Mouse (Mus musculus): ENCODE measurements at regions not wholly inside any gene's neighbourhood (a gene's known extent, or its start where the extent isn't known, plus 50 kb on each side); places are given as distances from the start of the nearest gene placed in this dataset.

GRCm38 (mm10) chr1:151105251-151105650, 77.1 kb upstream of the Gm47985 start:
- no peak for DNase-seq (ENCODE audit: low spot score)
- no peaks in the 10 kb centered on the region for H3K36me3 ChIP-seq (ENCODE audit: control insufficient read depth, insufficient read depth, low read length)
- no peak for ATAC-seq (replicated peaks; ENCODE audit: low FRiP score)
- H3K4me3 ChIP-seq (ENCODE audit: low read depth, low read length): no peak overlapping the region
- no peak overlapping the region for H3K9ac ChIP-seq (ENCODE audit: low read length)
- no peaks in the 10 kb centered on the region for H3K4me1 ChIP-seq (replicated peaks; ENCODE audit: control insufficient read depth, insufficient read depth, low read length)
- 79% methylated on average over 3 of the region's 3 CpGs for WGBS
- H3K27me3 ChIP-seq (ENCODE audit: control insufficient read depth, insufficient read depth, low read length): no peaks in the 10 kb centered on the region
- H3K27ac ChIP-seq (ENCODE audit: low read depth, low read length): no peak overlapping the region
- H3K9me3 ChIP-seq (ENCODE audit: control insufficient read depth, low read length): no peaks in the 10 kb centered on the region
- H3K4me2 ChIP-seq (ENCODE audit: low read depth, low read length, severe bottlenecking): no peak overlapping the region

GRCm38 (mm10) chr1:151107401-151107800, 74.9 kb upstream of the Gm47985 start:
- 74% methylated on average over 3 of the region's 3 CpGs for WGBS
- Histone ChIP-seq H3K36me3 (ENCODE audit: control insufficient read depth, insufficient read depth, low read length) (no peaks in the 10 kb centered on the region), H3K4me2 (ENCODE audit: low read depth, low read length, severe bottlenecking) (no peak overlapping the region), H3K4me3 (ENCODE audit: low read depth, low read length) (no peak overlapping the region), H3K4me1 (replicated peaks; ENCODE audit: control insufficient read depth, insufficient read depth, low read length) (no peaks in the 10 kb centered on the region), H3K9ac (ENCODE audit: low read length) (no peak overlapping the region), H3K9me3 (ENCODE audit: control insufficient read depth, low read length) (no peaks in the 10 kb centered on the region), H3K27me3 (ENCODE audit: control insufficient read depth, insufficient read depth, low read length) (no peaks in the 10 kb centered on the region), H3K27ac (ENCODE audit: low read depth, low read length) (no peak overlapping the region)
- ATAC-seq (replicated peaks; ENCODE audit: low FRiP score) (no peak), DNase-seq (ENCODE audit: low spot score) (no peak)

- WGBS: 93% methylated on average over 2 of the region's 2 CpGs
- no peak for DNase-seq (ENCODE audit: low spot score)
- H3K9ac ChIP-seq (ENCODE audit: low read length): no peak overlapping the region
Observed at GRCm38 (mm10) chr1:151109333-151109732, 73.0 kb upstream of the Gm47985 start.

GRCm38 (mm10) chr1:151110412-151110811, 71.9 kb upstream of the Gm47985 start:
- ATAC-seq (replicated peaks; ENCODE audit: low FRiP score): no peak
- no peak for DNase-seq (ENCODE audit: low spot score)
- H3K9ac ChIP-seq (ENCODE audit: low read length): no peak overlapping the region
- no peak overlapping the region for H3K27ac ChIP-seq (ENCODE audit: low read depth, low read length)
- 73% methylated on average over 4 of the region's 4 CpGs for WGBS
- H3K4me1 ChIP-seq (replicated peaks; ENCODE audit: control insufficient read depth, insufficient read depth, low read length): no peaks in the 10 kb centered on the region
- no peaks in the 10 kb centered on the region for H3K27me3 ChIP-seq (ENCODE audit: control insufficient read depth, insufficient read depth, low read length)
- no peaks in the 10 kb centered on the region for H3K9me3 ChIP-seq (ENCODE audit: control insufficient read depth, low read length)
- H3K4me3 ChIP-seq (ENCODE audit: low read depth, low read length): no peak overlapping the region
- H3K36me3 ChIP-seq (ENCODE audit: control insufficient read depth, insufficient read depth, low read length): no peaks in the 10 kb centered on the region
- H3K4me2 ChIP-seq (ENCODE audit: low read depth, low read length, severe bottlenecking): no peak overlapping the region

More at GRCm38 (mm10) chr1:151109333-151109732, 73.0 kb upstream of the Gm47985 start:
- Histone ChIP-seq H3K27me3 (ENCODE audit: control insufficient read depth, insufficient read depth, low read length) (no peaks in the 10 kb centered on the region), H3K4me2 (ENCODE audit: low read depth, low read length, severe bottlenecking) (no peak overlapping the region), H3K27ac (ENCODE audit: low read depth, low read length) (no peak overlapping the region), H3K36me3 (ENCODE audit: control insufficient read depth, insufficient read depth, low read length) (no peaks in the 10 kb centered on the region), H3K9me3 (ENCODE audit: control insufficient read depth, low read length) (no peaks in the 10 kb centered on the region), H3K4me1 (replicated peaks; ENCODE audit: control insufficient read depth, insufficient read depth, low read length) (no peaks in the 10 kb centered on the region), H3K4me3 (ENCODE audit: low read depth, low read length) (no peak overlapping the region)
- no peak for ATAC-seq (replicated peaks; ENCODE audit: low FRiP score)

GRCm38 (mm10) chr1:151111683-151112082, 70.7 kb upstream of the Gm47985 start:
- Histone ChIP-seq H3K27ac (ENCODE audit: low read depth, low read length) (no peak overlapping the region), H3K4me3 (ENCODE audit: low read depth, low read length) (no peak overlapping the region), H3K36me3 (ENCODE audit: control insufficient read depth, insufficient read depth, low read length) (no peaks in the 10 kb centered on the region), H3K4me2 (ENCODE audit: low read depth, low read length, severe bottlenecking) (no peak overlapping the region), H3K27me3 (ENCODE audit: control insufficient read depth, insufficient read depth, low read length) (no peaks in the 10 kb centered on the region), H3K4me1 (replicated peaks; ENCODE audit: control insufficient read depth, insufficient read depth, low read length) (no peaks in the 10 kb centered on the region), H3K9ac (ENCODE audit: low read length) (no peak overlapping the region), H3K9me3 (ENCODE audit: control insufficient read depth, low read length) (no peaks in the 10 kb centered on the region)
- ATAC-seq (replicated peaks; ENCODE audit: low FRiP score): no peak
- no peak for DNase-seq (ENCODE audit: low spot score)
- 77% methylated on average over 6 of the region's 6 CpGs for WGBS

GRCm38 (mm10) chr1:151112390-151112789, 69.9 kb upstream of the Gm47985 start:
- Histone ChIP-seq H3K27me3 (ENCODE audit: control insufficient read depth, insufficient read depth, low read length) (no peaks in the 10 kb centered on the region), H3K9me3 (ENCODE audit: control insufficient read depth, low read length) (no peaks in the 10 kb centered on the region), H3K4me1 (replicated peaks; ENCODE audit: control insufficient read depth, insufficient read depth, low read length) (no peaks in the 10 kb centered on the region), H3K36me3 (ENCODE audit: control insufficient read depth, insufficient read depth, low read length) (no peaks in the 10 kb centered on the region), H3K4me2 (ENCODE audit: low read depth, low read length, severe bottlenecking) (no peak overlapping the region), H3K27ac (ENCODE audit: low read depth, low read length) (no peak overlapping the region), H3K9ac (ENCODE audit: low read length) (no peak overlapping the region), H3K4me3 (ENCODE audit: low read depth, low read length) (no peak overlapping the region)
- 49% methylated on average over 2 of the region's 2 CpGs for WGBS
- ATAC-seq (replicated peaks; ENCODE audit: low FRiP score): no peak
- no peak for DNase-seq (ENCODE audit: low spot score)

GRCm38 (mm10) chr1:151113199-151113598, 69.1 kb upstream of the Gm47985 start:
- no peaks in the 10 kb centered on the region for H3K27me3 ChIP-seq (ENCODE audit: control insufficient read depth, insufficient read depth, low read length)
- ATAC-seq (replicated peaks; ENCODE audit: low FRiP score): no peak
- H3K9me3 ChIP-seq (ENCODE audit: control insufficient read depth, low read length): no peaks in the 10 kb centered on the region
- no peak for DNase-seq (ENCODE audit: low spot score)
- H3K36me3 ChIP-seq (ENCODE audit: control insufficient read depth, insufficient read depth, low read length): no peaks in the 10 kb centered on the region
- no peak overlapping the region for H3K27ac ChIP-seq (ENCODE audit: low read depth, low read length)
- 84% methylated on average over 2 of the region's 2 CpGs for WGBS
- H3K4me3 ChIP-seq (ENCODE audit: low read depth, low read length): no peak overlapping the region
- H3K4me2 ChIP-seq (ENCODE audit: low read depth, low read length, severe bottlenecking): no peak overlapping the region
- H3K9ac ChIP-seq (ENCODE audit: low read length): no peak overlapping the region
- H3K4me1 ChIP-seq (replicated peaks; ENCODE audit: control insufficient read depth, insufficient read depth, low read length): no peaks in the 10 kb centered on the region

- no peak overlapping the region for H3K4me2 ChIP-seq (ENCODE audit: low read depth, low read length, severe bottlenecking)
- WGBS: 63% methylated on average over 4 of the region's 4 CpGs
- no peaks in the 10 kb centered on the region for H3K36me3 ChIP-seq (ENCODE audit: control insufficient read depth, insufficient read depth, low read length)
- no peak overlapping the region for H3K27ac ChIP-seq (ENCODE audit: low read depth, low read length)
- H3K4me3 ChIP-seq (ENCODE audit: low read depth, low read length): no peak overlapping the region
- H3K27me3 ChIP-seq (ENCODE audit: control insufficient read depth, insufficient read depth, low read length): no peaks in the 10 kb centered on the region
- H3K9ac ChIP-seq (ENCODE audit: low read length): no peak overlapping the region
- no peak for ATAC-seq (replicated peaks; ENCODE audit: low FRiP score)
- no peaks in the 10 kb centered on the region for H3K4me1 ChIP-seq (replicated peaks; ENCODE audit: control insufficient read depth, insufficient read depth, low read length)
- H3K9me3 ChIP-seq (ENCODE audit: control insufficient read depth, low read length): no peaks in the 10 kb centered on the region
- DNase-seq (ENCODE audit: low spot score): no peak
Observed at GRCm38 (mm10) chr1:151118530-151118929, 63.8 kb upstream of the Gm47985 start.

GRCm38 (mm10) chr1:151118982-151119381, 63.4 kb upstream of the Gm47985 start:
- WGBS: 88% methylated on average over 4 of the region's 4 CpGs
- no peak overlapping the region for H3K4me3 ChIP-seq (ENCODE audit: low read depth, low read length)
- no peaks in the 10 kb centered on the region for H3K9me3 ChIP-seq (ENCODE audit: control insufficient read depth, low read length)
- DNase-seq (ENCODE audit: low spot score) (no peak), ATAC-seq (replicated peaks; ENCODE audit: low FRiP score) (no peak)
- H3K4me2 ChIP-seq (ENCODE audit: low read depth, low read length, severe bottlenecking): no peak overlapping the region
- no peak overlapping the region for H3K27ac ChIP-seq (ENCODE audit: low read depth, low read length)
- no peaks in the 10 kb centered on the region for H3K4me1 ChIP-seq (replicated peaks; ENCODE audit: control insufficient read depth, insufficient read depth, low read length)
- no peak overlapping the region for H3K9ac ChIP-seq (ENCODE audit: low read length)
- H3K36me3 ChIP-seq (ENCODE audit: control insufficient read depth, insufficient read depth, low read length): no peaks in the 10 kb centered on the region
- no peaks in the 10 kb centered on the region for H3K27me3 ChIP-seq (ENCODE audit: control insufficient read depth, insufficient read depth, low read length)
